Mouse (Mus musculus) 3T3-L1 (cell line): Measurements from ENCODE around the gene Cntn1.

Experiments used
- DNase-seq: peaks from one replicate; pipeline ENCODE4 v3.0.0-alpha.2; 2015; ENCODE audit warnings: low read depth, low spot score

The Cntn1 gene

GRCm38 (mm10) chr15:92050996-92051352 is at the start of gene Cntn1:
Gene Cntn1 (plus strand): TSS chr15:92051165.
- no peak for DNase-seq

DNA sequence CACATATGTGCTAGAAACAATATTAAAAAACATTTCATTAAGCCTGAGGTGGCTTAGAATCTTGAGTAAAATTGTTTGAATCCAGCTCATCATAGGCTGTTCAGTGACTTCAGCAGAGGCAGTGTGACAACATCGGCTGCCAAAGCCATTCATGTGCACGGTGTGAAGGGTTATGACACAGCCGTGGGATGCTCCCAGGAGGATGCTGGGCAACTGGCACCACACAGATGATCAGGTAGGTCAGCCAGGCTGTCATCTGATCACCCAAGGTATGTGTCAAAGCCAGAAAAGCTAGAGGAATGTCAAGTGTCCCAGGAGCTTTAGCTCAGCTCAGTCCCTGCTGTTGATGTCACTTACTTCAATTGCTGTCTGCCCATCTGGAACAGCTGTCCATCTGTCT is 49.5 kb upstream of the Cntn1 start:
- DNase-seq = no peak

GRCm38 (mm10) chr15:92012165-92013083 is 38.5 kb upstream of the Cntn1 start:
- no peak for DNase-seq

DNA sequence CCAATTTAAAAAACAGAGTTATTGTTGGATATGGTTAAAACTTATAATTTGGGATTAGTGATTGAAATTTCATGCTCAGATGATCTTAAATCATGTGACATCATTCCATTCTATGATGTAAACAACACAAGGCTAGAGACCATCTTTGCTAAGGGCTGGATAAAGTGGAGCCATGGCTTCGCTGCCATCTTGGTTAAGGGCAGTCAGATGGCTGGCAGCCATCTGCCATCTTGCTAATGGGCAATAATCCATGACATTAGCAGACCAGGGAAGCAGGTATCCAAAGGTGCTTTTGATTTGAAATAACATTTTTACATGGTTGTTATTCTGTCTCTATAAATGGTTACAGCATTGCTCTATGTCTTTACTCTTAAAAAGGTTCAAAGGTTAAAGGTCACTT is 16.9 kb upstream of the Cntn1 start:
- DNase-seq = no peak

DNA sequence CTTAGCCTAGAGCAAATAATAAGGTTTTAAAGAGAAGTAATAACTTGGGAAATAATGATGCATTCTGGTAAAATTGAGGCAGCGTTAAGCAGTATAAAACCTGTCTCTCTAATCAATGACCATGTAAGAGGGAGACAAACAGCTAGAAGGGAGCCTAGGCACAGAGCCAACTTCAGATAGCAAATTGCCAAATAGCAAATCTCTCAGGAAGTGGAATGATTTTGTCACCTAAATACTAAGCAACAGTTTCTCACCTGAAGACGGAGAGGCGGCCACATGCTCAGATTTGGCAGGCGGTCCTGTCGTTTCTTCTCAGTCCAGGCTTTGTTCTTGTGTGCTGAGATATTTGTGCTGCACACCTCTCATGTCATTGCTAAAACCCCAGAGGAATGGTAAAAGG is 8.4 kb upstream of the Cntn1 start:
- no peak for DNase-seq

GRCm38 (mm10) chr15:92046042-92046441 is 4.9 kb upstream of the Cntn1 start:
- no peak for DNase-seq

- DNase-seq = no peak
Observed at GRCm38 (mm10) chr15:92048031-92048430, 2.9 kb upstream of the Cntn1 start.

- no peak for DNase-seq
Observed at GRCm38 (mm10) chr15:92048531-92048930, 2.4 kb upstream of the Cntn1 start.

- DNase-seq = no peak
Observed at GRCm38 (mm10) chr15:92051353-92052132, 578 bp downstream of the Cntn1 start.

DNA sequence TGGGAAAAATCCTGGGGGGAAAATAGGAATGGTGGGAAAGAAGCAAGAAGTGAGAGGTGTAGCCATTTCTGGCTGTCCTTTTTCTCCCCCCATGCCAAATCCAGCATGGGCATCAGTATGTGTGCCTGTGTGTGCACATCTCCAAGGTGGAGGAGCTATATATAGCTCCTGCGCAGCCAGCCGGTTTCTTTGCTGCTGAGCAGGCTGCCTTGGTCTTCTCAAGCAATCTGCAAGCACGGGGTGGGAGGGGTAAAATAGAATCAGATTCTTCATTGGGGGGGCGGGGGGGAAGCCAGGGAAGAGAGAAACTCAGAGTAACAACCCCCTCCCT is 1.1 kb downstream of the Cntn1 start:
- DNase-seq = no peak

DNA sequence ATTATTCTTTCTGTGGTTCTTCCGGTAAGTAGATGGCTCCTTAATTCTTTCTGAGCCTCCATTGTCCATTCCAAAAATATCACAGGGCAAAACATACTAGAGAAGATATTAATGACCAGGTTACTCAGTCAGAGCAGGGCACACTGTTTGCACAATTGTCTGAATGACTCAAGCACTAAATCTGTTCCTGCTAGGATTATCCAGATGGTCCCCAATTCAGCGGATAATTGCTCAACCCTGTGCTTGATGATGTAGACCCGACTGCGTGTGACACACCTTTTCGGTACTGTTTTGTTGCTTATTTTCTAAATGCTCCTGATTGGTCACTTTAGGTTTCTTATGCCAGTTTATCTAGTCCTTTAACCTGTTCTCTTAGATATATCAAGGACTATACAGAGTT is 6.6 kb downstream of the Cntn1 start:
- DNase-seq = no peak

DNA sequence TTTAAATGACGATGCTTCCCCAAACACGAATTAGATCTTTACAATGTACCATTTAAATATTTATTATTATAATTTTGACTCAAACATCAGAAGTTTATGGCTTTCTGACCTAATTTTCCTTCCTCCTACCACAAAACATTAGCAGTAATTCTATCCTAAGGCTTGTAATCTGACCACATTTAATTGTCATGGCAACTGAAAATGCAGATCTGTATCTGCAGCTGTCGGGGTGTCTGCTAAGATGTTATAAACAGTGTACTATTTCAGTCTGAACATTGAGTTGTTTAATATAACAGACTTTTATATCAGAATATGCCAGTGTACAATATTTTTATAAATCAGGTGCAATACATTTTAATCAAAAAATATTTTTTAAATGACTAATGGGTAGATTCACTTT is 10.0 kb downstream of the Cntn1 start:
- no peak for DNase-seq

DNA sequence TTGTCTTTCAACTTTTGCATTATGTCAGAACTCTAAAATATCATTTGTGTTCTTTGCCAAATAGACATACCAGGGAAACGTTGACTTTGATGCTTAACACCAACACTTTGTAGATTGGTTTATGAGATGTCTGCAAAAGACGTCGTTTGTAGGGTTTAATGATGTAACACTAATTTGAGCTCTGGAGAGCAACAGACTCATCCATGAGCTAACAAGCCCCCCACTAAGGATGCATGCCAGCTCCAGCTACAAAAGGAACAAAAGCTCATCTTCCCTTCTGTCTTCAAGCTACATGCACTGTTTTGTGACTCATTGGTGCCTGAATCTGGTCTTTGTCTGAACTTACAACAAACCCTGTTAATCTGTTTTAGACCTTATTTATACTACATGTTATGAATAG is 28.5 kb downstream of the Cntn1 start:
- no peak for DNase-seq

- DNase-seq = no peak
Observed at GRCm38 (mm10) chr15:92085876-92086275, 34.9 kb downstream of the Cntn1 start.

- DNase-seq = no peak
Observed at GRCm38 (mm10) chr15:92087691-92088286, 36.8 kb downstream of the Cntn1 start.

DNA sequence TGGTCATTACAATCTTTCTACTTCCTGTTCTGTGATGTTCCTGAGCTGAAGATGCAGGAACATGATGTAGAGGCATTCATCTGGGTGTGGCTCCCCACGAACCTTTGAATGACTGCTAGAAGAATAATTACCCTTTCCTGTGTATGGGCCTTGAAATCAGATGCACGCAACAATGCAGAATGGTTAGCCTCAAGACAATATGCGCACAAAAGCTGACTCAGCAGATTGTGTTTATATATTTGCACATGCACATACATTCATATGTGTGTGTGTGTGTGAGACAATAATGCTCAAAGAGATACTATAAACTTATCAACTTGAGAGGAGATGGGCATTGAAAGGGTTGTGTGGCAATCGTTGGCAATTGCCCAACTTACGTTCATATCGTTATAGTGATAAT is 39.8 kb downstream of the Cntn1 start:
- DNase-seq = no peak

DNA sequence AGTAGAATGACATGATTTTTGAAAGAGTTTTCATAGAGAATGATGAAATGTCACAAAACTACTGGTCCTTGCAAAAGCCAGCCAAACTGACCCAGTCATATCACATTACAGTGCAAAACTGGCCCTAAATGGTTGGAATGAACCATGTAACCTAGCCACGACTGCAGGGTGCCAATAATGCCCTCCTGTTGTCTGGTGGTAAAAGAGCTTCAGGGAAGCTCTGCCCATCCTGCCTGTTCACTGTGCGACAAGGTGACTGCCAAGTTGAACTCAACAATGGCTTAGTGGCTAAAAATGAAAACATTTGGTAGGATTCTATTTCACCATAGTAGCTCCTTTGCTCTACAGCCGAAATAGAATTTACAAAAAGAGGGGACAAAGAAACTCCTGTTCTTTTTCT is 41.1 kb downstream of the Cntn1 start:
- DNase-seq = no peak

DNA sequence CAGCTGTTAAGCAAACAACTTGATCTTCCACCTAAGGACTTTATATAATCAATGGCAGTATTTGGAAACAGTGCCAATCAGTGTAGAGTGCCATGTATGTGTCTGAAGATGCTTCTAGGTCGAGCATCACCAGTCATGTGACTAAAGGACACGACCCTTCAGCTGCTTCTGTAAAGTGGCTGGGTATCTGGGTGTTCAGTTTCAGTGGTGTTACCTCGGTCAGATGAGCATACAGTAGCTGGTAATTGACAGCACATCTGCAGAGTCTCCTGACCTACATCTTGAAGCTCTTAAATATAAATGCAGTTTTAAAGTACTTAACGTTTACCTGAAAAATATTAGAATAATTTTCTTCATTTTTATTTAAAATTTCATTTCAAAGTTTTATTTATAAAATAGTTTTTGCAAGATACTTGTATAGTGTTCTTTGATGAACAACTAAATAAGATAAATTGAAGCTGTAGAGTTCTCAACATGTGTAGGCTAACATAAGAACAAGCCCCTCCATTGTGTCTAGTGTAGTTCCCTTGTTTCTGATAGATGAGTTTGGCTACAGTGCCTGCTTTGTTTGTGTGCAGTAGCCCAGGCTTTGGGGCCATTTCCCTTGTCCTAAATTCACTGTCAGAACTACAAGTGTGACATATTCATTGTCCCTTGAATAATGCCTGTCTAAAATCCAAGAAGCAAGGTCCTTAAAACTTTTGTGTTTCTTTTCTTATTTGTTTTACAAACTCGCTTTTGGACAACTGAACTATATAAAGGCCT is 48.6 kb downstream of the Cntn1 start:
- DNase-seq = no peak

DNA sequence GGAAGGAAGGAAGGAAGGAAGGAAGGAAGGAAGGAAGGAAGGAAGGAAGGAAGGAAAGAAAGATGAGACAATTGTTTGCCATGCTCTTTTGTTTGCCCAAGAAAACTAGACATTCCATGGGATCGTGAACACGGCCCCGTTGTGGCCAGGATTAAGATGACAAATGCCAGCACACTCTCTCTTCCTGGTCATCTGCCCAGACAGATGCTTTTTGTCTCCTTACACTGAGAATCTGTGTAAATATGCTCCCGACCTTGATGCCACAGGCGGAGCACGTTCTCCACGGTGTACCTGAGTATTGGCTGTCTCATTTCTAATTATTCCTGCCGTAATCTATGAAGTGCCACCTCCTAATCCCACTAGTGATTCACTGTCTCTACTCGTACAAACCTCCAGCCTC is 51.0 kb downstream of the Cntn1 start:
- no peak for DNase-seq

GRCm38 (mm10) chr15:92112455-92112854 is 61.5 kb downstream of the Cntn1 start:
- no peak for DNase-seq

DNA sequence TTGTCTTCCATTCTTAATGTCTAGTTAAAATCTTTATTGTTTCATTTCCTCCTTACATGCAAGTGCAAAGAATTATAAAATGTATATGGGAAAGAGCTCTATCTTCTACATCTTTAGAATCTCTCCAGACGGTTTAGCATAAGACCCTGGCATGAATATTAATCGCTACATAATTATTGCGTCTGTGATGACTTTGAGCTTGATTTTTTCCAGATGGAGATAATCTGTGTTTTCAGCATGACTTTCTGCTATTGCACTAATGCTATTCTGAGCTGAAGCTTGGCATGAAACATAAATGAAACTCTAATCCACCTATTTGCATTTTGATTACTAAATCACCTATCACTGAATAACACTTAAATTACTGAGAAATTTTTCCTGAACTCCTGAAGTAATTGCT is 82.0 kb downstream of the Cntn1 start:
- DNase-seq = no peak

DNA sequence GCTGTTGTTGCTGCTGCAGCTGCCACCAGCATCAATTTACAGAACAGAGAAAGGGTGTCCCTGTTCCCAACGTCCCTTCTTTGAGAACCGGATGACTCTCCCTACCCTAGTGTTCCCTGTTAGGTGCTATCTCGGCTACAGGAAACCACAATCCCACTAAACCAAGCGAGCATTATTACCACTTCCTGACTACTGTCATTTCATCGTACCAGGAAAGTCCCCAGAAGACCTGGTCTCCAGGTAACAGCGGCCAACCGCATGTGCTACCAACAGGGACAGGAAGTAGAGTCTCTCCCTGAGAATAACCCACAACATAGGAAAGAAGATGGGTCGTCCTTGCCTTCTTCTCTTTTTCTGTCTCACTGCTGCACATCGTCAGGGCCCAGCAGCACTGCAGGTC is 83.3 kb downstream of the Cntn1 start:
- no peak for DNase-seq
